Mouse (Mus musculus) urinary bladder, postnatal 4 days (tissue): ENCODE measurements at regions not wholly inside any gene's neighbourhood (a gene's known extent, or its start where the extent isn't known, plus 50 kb on each side); places are given as distances from the start of the nearest gene placed in this dataset.

Experiments used
- DNase-seq, 2 experiments: peaks; one replicate each; pipeline ENCODE4 v3.0.0; 2021 to 2022; ENCODE audit warnings: low spot score in 2 of 2

- DNase-seq: no peak
These were observed 68.6 kb downstream of the Dad1 start for GRCm38 (mm10) chr14:54185265-54185830.

DNA sequence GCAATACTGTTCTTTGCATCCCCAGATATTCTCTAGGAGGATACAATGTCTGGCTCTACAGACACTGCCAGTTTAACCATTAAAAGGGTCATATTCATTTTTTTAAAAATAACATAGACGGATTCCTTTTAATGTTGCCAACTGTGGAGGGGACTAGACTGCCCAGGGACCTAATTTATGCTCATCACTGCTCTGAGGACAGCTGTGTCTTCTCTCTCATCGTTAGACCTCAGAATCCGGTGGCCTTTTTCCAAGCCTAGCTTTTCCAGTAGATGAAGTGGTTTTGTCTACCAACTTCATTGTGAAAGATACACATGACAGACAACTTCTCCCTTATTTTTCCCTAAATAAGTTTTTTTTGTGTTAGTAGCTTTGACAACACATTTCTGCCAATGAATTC, 70.0 kb downstream of the Dad1 start:
- DNase-seq: no peak

DNA sequence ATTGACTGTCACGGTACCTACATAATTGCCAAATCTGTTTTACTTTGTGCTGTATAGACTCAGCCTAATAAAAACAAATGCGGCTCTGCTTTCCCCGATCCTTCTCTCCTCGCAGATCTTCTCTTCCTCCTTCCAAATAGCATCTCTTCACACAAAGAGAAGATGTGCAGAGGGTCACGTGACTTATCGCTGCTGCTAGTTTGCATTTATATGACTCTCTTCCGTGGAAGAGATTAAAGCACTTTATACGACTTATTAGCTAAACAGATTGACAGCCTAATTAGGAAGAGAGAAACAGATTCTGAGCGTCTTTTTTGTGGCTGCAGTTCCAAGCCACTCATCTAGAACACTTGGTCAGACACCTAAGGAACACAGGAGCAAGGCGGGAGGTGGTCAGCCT, 71.1 kb downstream of the Dad1 start:
- DNase-seq: no peak

DNA sequence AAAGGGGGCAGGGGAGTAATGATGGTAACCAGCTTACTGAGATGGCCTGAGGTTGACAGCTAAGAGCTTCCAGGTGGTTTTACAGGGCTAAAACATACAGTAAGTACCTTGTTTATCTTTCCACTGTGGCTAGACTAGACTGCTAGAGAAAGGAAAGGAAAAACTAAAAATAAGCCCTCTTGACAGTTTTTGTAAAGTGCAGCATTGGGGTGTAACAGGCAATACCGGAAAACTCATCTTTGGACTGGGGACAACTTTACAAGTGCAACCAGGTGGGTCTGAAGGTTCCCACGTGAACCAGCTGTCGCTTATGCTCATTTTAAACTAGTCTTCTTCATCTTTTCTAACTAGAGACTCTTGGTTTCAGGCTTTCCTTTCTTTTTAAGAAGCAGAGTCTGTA, 72.6 kb downstream of the Dad1 start:
- DNase-seq: no peak

- DNase-seq: no peak
These were observed 73.2 kb downstream of the Dad1 start for GRCm38 (mm10) chr14:54180754-54181153.

DNA sequence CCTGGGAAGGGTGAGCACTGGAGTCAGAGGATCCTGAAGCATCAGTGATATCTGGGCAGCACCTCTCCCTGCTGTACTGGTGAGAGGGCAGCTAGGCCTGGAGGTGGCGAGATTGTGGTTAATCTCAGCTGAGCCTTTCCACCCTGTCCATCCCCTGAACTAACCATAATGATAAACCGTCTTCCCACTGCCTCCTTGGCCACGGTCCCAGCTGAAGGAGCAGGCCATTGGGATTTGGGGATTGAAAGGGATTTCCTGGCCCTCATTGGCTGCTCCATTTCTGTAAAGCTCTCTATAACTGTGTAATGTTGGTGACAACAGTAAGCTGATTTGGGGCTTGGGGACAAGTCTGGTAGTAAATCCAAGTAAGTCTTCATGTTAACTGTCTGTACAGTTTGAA, 73.6 kb downstream of the Dad1 start:
- no peak for DNase-seq

DNA sequence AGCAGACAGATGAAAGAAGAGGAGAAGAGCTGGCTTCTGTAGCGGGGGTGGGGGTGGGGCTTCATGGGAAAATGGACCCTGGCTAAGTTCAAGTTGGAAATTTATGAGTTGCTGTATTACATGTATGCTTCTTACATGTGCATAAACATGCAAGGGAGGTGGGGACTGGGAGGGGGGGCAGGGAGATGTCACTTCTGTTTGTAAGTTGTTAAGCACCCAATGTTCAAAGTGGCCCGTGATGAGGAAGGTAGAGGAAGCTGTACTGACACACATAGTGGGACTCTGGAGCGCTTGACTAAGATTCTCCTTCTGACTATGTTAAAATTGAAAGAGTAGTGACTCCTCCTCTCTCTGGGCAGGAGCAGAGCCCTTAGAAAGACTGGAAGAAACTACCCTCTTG, 75.0 kb downstream of the Dad1 start:
- no peak for DNase-seq

GRCm38 (mm10) chr14:54176469-54176868, 77.4 kb downstream of the Dad1 start:
- DNase-seq: no peak

- no peak for DNase-seq
These were observed 78.4 kb downstream of the Dad1 start for GRCm38 (mm10) chr14:54175476-54175875.

DNA sequence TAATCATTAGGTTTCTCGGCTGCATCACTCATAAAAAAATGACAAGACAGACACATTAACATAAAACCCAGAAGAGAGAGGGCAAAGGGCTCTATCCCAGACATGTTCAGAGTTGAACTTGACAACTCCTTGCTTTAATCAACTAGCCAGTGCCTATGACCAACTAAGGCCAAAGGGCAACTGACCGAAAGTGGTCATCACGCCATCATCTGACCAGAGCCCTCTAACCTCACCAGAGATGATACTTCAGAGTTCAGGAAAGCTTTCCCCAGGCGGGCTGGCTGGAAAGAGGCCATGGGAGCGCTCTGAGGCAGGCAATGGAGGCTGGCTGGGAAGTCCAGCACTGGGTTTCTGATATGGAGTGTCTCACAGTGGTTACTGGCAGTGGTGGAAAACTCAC, 80.6 kb downstream of the Dad1 start:
- no peak for DNase-seq

DNA sequence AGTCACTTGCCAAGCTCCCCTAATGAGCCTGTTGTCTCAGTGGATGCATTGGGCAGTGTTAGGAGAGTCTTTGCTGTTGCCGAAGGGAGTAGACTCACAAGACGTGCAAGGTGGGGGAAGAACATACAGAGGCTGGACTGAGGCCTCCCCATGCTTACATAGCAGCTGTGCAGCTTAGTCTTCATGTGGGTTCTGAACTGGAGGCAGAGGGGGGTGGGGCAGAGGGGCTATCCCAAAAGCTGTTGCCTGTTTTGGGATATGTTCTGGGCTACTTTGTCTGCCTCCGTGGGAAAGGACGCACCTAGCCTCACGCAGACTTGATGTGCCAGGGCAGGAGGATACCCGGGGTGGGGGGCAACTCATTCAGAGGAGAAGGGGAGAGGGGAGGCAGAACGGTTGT, 84.7 kb downstream of the Dad1 start:
- DNase-seq: no peak

GRCm38 (mm10) chr14:54168414-54168931, 85.4 kb downstream of the Dad1 start:
- no peak for DNase-seq

GRCm38 (mm10) chr14:54166057-54166456, 87.8 kb downstream of the Dad1 start:
- no peak for DNase-seq

DNA sequence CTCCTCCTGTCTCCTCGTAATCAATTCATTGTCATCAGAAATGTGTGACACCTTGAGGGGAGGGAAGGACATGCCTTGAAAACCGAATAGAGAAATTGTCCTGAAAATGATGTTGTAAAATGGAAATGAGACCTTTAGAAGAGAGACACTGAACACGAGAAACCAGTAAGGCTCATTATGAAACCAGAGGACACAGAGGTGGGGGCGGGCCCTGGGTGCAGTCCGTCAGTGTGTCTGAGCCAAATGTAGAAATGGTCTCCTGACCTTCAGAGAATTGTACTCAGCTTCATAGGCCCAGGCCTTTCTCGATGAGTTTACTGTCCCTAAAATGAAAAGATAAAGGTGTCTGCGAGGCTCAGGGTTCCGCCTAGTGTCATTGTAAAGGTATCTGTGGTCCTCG, 89.0 kb downstream of the Dad1 start:
- no peak for DNase-seq

- DNase-seq: no peak
These were observed 92.0 kb downstream of the Dad1 start for GRCm38 (mm10) chr14:54161916-54162315.

DNA sequence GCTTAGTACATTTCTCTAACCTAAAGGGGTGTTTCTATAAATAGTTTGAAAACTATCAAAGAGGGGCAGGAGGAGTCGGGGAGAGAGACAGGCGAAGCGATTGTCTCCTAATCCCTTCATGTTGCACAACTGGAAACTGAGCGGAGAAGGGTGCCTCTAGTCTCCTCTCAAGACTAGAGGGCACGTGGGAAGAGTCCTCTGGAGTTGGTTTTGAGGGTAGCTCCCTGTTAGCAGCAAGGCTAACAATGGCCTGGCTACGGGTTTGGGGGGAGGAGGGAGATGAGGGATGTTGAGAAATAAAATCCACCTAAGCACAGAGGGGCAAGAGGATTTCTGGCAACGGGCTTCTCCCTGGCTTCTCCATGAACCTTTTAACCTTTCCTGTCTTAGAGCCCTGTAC, 92.7 kb downstream of the Dad1 start:
- DNase-seq: no peak

GRCm38 (mm10) chr14:54159816-54160215, 94.1 kb downstream of the Dad1 start:
- no peak for DNase-seq

GRCm38 (mm10) chr14:54158214-54158965, 95.5 kb downstream of the Dad1 start:
- DNase-seq: no peak

DNA sequence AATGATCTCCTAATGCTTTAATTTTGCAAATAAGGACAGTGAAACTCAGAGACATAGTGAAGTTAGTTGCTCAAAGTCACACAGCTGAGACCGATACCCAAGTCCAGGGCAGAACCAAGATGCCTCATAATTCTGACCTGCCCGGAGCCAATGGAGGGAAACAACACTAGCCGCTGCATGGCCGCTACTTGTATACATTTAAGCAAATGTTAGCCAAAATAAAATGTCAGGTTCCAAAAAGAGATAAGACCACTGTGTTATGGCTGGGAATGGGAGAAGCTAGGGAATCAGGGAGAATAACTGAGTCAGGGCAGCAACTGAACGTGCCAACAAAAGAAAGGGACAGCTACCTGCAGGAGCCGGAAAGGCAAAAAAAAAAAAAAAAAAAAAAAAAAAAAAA, 97.4 kb downstream of the Dad1 start:
- no peak for DNase-seq

- DNase-seq: peak; percentile 39 to 74
These were observed 101.2 kb downstream of the Dad1 start for GRCm38 (mm10) chr14:54152485-54153235.

DNA sequence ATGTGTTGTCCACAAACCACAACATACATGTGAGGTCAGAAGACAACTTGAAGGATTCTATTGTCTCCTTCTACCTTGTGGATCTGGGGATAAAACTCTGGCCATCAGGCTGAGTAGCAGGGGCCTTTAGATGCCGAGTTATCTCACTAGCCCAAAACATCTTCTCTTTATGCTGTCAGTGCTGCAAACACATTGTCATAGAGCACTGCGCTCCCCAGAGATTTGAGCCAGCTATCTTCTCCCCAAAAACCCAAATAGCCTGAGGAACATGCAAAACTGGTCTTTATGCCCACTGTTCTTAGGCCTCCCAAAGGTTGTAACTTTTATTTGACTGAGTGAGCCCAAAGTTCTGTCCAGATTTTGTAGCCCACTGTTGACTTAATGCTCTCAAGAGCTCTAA, 102.0 kb downstream of the Dad1 start:
- no peak for DNase-seq

GRCm38 (mm10) chr14:54151272-54151671, 102.6 kb downstream of the Dad1 start:
- no peak for DNase-seq

- no peak for DNase-seq
These were observed 103.7 kb downstream of the Dad1 start for GRCm38 (mm10) chr14:54150221-54150620.
